Mouse (Mus musculus): ENCODE data around the gene Rnf141.

- TF ChIP-seq CTCF (IDR thresholded peaks at IDR 0.05; ENCODE audit: borderline replicate concordance, insufficient read depth, low read depth, low read length) (no peak), POLR2A (IDR thresholded peaks at IDR 0.05; ENCODE audit: borderline replicate concordance, insufficient read depth, low read length) (no peak)
Measured at GRCm38 (mm10) chr7:110794722-110795121, 49.5 kb downstream of the Rnf141 start.

All from cerebellum, adult 2 months (tissue).